16 mouse cellular contexts compared by ENCODE assay signal in genomic region chr5:34924519-34924918, GRCm38 (mm10). TPM values are rescaled to one million over a fixed set of nuclear protein-coding genes. Genes with fewer than 3 reads are reported as not detected.
A peak's percentile ranks its signal among the peaks of the same experiment; 100 is the strongest.
DNase-seq lines count a peak whose midpoint lies in the region; ATAC-seq and TF ChIP-seq lines count a peak whose summit lies in the region.
"Had no signal": no experiment of that assay in that cellular context is flagged by ENCODE, and none has a peak within 500 bp of the region (broad histone marks: within the 10 kb centered on the region; RNA-seq: fewer than 3 reads in every experiment).

No protein-coding gene starts in this region.

- 0 out of 2 replicates have a peak overlapping the region, but pooled peaks have one; percentile 6 for H3K27ac ChIP-seq in hindbrain, embryonic 10.5 days
- no peak overlapping the region for H3K27ac ChIP-seq in hindbrain, postnatal 0 days
- peak overlapping the region; percentile 91 for H3K27ac ChIP-seq in bone marrow, adult 2 months (ENCODE audit: control insufficient read depth, insufficient read depth, low read depth, low read length, poor library complexity)
- H3K27ac ChIP-seq in liver, embryonic 13.5 days, result peak overlapping the region; percentile 93
- H3K27ac ChIP-seq: heart, embryonic 13.5 days; limb, embryonic 15.5 days had no signal

- peaks cover 52% of the 10 kb centered on the region for H3K36me3 ChIP-seq in hindbrain, embryonic 10.5 days
- H3K36me3 ChIP-seq in hindbrain, postnatal 0 days (ENCODE audit: insufficient read depth, low read length), result peaks cover 8% of the 10 kb centered on the region; the same call in 1 of the 2 replicates
- H3K36me3 ChIP-seq in liver, embryonic 13.5 days, result peaks cover 7% of the 10 kb centered on the region; the same call in 1 of the 2 replicates

- no peak for ATAC-seq in hindbrain, postnatal 0 days
- ATAC-seq in liver, embryonic 13.5 days (ENCODE audit: low read depth), result peak; percentile 74

- WGBS in hindbrain, embryonic 10.5 days, result 86% methylated on average over 7 of the region's 7 CpGs
- WGBS in hindbrain, postnatal 0 days, result 80% methylated on average over 7 of the region's 7 CpGs
- 65% methylated on average over 7 of the region's 7 CpGs for WGBS in bone marrow, adult 2 months
- 64% methylated on average over 7 of the region's 7 CpGs for WGBS in liver, embryonic 13.5 days (ENCODE audit: insufficient replicate concordance)

- H3K27me3 ChIP-seq in hindbrain, embryonic 10.5 days (ENCODE audit: insufficient read depth, poor library complexity, severe bottlenecking), result no peaks in the 10 kb centered on the region
- no peaks in the 10 kb centered on the region for H3K27me3 ChIP-seq in hindbrain, postnatal 0 days (ENCODE audit: insufficient read depth, low read length)
- no peaks in the 10 kb centered on the region for H3K27me3 ChIP-seq in liver, embryonic 13.5 days
- H3K27me3 ChIP-seq: heart, embryonic 13.5 days; limb, embryonic 15.5 days had no signal

- no peak for TF ChIP-seq CTCF in hindbrain, postnatal 0 days (IDR thresholded peaks at IDR 0.05; ENCODE audit: low read depth)
- no peak for TF ChIP-seq CTCF in bone marrow, adult 2 months (IDR thresholded peaks at IDR 0.05; ENCODE audit: control insufficient read depth, insufficient read depth, low read length)

- TF ChIP-seq POLR2A in bone marrow, adult 2 months (IDR thresholded peaks at IDR 0.05; ENCODE audit: borderline replicate concordance, control insufficient read depth, low read depth, low read length), result no peak

- no peak overlapping the region for H3K4me2 ChIP-seq in hindbrain, postnatal 0 days (ENCODE audit: low read depth, low read length)
- peak overlapping the region; percentile 6; the same call in 1 of the 2 replicates for H3K4me2 ChIP-seq in liver, embryonic 13.5 days
- H3K4me2 ChIP-seq: heart, embryonic 13.5 days; limb, embryonic 15.5 days had no signal

- no peaks in the 10 kb centered on the region for H3K4me1 ChIP-seq in hindbrain, embryonic 10.5 days (replicated peaks)
- no peaks in the 10 kb centered on the region for H3K4me1 ChIP-seq in hindbrain, postnatal 0 days (ENCODE audit: insufficient read depth, low read length)
- peaks cover 6% of the 10 kb centered on the region; the same call in 1 of the 2 replicates for H3K4me1 ChIP-seq in bone marrow, adult 2 months (ENCODE audit: control insufficient read depth, insufficient read depth, low read length)
- H3K4me1 ChIP-seq in liver, embryonic 13.5 days (replicated peaks), result peaks cover 47% of the 10 kb centered on the region
- H3K4me1 ChIP-seq: limb, embryonic 15.5 days had no signal

- H3K9ac ChIP-seq in hindbrain, postnatal 0 days (replicated peaks; ENCODE audit: low read length), result no peak overlapping the region
- H3K9ac ChIP-seq in liver, embryonic 13.5 days, result peak overlapping the region; percentile 56
- H3K9ac ChIP-seq: heart, embryonic 13.5 days; limb, embryonic 15.5 days had no signal

- no peaks in the 10 kb centered on the region for H3K9me3 ChIP-seq in hindbrain, embryonic 10.5 days
- H3K9me3 ChIP-seq in hindbrain, postnatal 0 days (ENCODE audit: low read length), result no peaks in the 10 kb centered on the region
- H3K9me3 ChIP-seq in liver, embryonic 13.5 days (replicated peaks), result no peaks in the 10 kb centered on the region
- H3K9me3 ChIP-seq: heart, embryonic 13.5 days; limb, embryonic 15.5 days had no signal

- no peak overlapping the region for H3K4me3 ChIP-seq in hindbrain, embryonic 10.5 days
- H3K4me3 ChIP-seq in hindbrain, postnatal 0 days (ENCODE audit: low read length), result no peak overlapping the region
- H3K4me3 ChIP-seq in bone marrow, adult 2 months (replicated peaks; ENCODE audit: control insufficient read depth, low read depth, low read length), result no peak overlapping the region
- H3K4me3 ChIP-seq in liver, embryonic 13.5 days (replicated peaks), result no peak overlapping the region
- H3K4me3 ChIP-seq: heart, embryonic 13.5 days; limb, embryonic 15.5 days had no signal

- DNase-seq in hindbrain, embryonic 10.5 days (ENCODE audit: low spot score), result no peak
- DNase-seq in hindbrain, postnatal 0 days (ENCODE audit: low spot score), result no peak
- DNase-seq in liver, embryonic 13.5 days, result peak; percentile 42
- peak; percentile 34 for DNase-seq in skeletal muscle tissue, adult 2 months (ENCODE audit: low read depth, low spot score)
- no peak for DNase-seq in urinary bladder, postnatal 14 days (ENCODE audit: low spot score)
- DNase-seq in thymus, postnatal 4 days, result no peak
- DNase-seq in cerebellum, postnatal 10 days, result no peak
- DNase-seq: adrenal gland, adult 8-10 months; B cell, adult 2 months; cerebellum, postnatal 14 days; heart, postnatal 4 days; lung, postnatal 14 days; midbrain, embryonic 14.5 days had no signal

RNA-seq across cellular contexts. Expression of gene Msantd1, which starts 16.7 kb away (rescaled TPM):
- 1.4 and 2.6 TPM in 2 replicates for polyA plus RNA-seq in hindbrain, embryonic 10.5 days (2016; fragmentation: Nextera tagmentation; extraction: Ambion mirVana)
- 8.8 and 10.0 TPM in 2 replicates for total RNA-seq in hindbrain, postnatal 0 days (2014; rRNA removed)
- polyA plus RNA-seq in hindbrain, postnatal 0 days (2015; fragmentation: Nextera tagmentation; extraction: Ambion mirVana), result 5.9 and 7.8 TPM in 2 replicates
- 0.72 and 4.6 TPM in 2 replicates for polyA plus RNA-seq in bone marrow, adult 2 months (2011; ENCODE audit: insufficient read depth, insufficient read length, low replicate concordance, missing spikeins)
- 0.17 and 0.24 TPM in 2 replicates for polyA plus RNA-seq in liver, embryonic 13.5 days (2015; fragmentation: Nextera tagmentation; extraction: Ambion mirVana)
- polyA plus RNA-seq: heart, embryonic 13.5 days had no signal

RNA-seq across cellular contexts. Expression of gene Rgs12, which starts 24.7 kb away (rescaled TPM):
- polyA plus RNA-seq in hindbrain, embryonic 10.5 days (2016; fragmentation: Nextera tagmentation; extraction: Ambion mirVana), result 62.4 and 74.3 TPM in 2 replicates
- 57.9 and 62.5 TPM in 2 replicates for total RNA-seq in hindbrain, postnatal 0 days (2014; rRNA removed)
- 32.3 and 35.1 TPM in 2 replicates for polyA plus RNA-seq in hindbrain, postnatal 0 days (2015; fragmentation: Nextera tagmentation; extraction: Ambion mirVana)
- polyA plus RNA-seq in bone marrow, adult 2 months (2011; ENCODE audit: insufficient read depth, insufficient read length, low replicate concordance, missing spikeins), result 21.4 and 56.9 TPM in 2 replicates
- 21.7 and 28.8 TPM in 2 replicates for polyA plus RNA-seq in liver, embryonic 13.5 days (2015; fragmentation: Nextera tagmentation; extraction: Ambion mirVana)

Comparison
In these comparisons a context has a peak if more than half of its experiments do, and no peak if none do; other contexts are left out.
1. DNase-seq: peak in liver, embryonic 13.5 days (single experiment) and skeletal muscle tissue, adult 2 months (single experiment); none in hindbrain, embryonic 10.5 days (single experiment), hindbrain, postnatal 0 days (single experiment), urinary bladder, postnatal 14 days (single experiment), thymus, postnatal 4 days (single experiment) and cerebellum, postnatal 10 days (0 of 2).